16 mouse cellular contexts compared by ENCODE assay signal in the genomic region with DNA sequence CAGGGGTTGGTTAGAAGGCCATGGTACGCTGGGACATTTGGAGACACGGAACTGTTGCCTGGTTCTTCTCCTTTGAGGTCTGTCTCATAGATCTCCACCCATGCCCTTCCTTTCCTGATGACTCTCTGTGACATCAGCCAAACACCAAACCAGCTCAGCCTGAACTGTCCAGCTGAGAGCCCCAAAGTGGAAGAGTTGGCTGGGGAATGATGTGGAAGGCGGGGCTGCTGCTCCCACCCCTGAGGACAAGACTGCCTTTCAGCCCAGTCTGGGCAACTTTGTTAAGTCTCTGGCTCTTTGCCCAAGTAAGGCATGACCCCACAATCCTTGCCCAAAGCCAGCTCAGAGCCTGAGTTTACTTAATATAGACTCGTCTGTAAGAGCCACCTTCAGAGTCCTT. TPM values are rescaled to one million over a fixed set of nuclear protein-coding genes. Genes with fewer than 3 reads are reported as not detected.
A peak's percentile ranks its signal among the peaks of the same experiment; 100 is the strongest.
DNase-seq lines count a peak whose midpoint lies in the region; ATAC-seq and TF ChIP-seq lines count a peak whose summit lies in the region.
"Had no signal": no experiment of that assay in that cellular context is flagged by ENCODE, and none has a peak within 500 bp of the region (broad histone marks: within the 10 kb centered on the region; RNA-seq: fewer than 3 reads in every experiment).

No protein-coding gene starts in this region.

- no peak for TF ChIP-seq EP300 in liver, postnatal 0 days (IDR thresholded peaks at IDR 0.05; ENCODE audit: low read depth)

- 0 out of 2 replicates have a peak, but pooled peaks have one; percentile 31 for ATAC-seq in lung, embryonic 14.5 days (ENCODE audit: insufficient read depth)
- peak; percentile 24 for ATAC-seq in embryonic facial prominence, embryonic 15.5 days (ENCODE audit: insufficient number of reproducible peaks, low FRiP score, low TSS enrichment, low read depth)
- no peak for ATAC-seq in CD4-positive, CD25-positive, alpha-beta regulatory T cell, adult 4 months
- ATAC-seq in liver, postnatal 0 days: no peak

- H3K4me2 ChIP-seq in lung, embryonic 14.5 days: no peak overlapping the region
- H3K4me2 ChIP-seq in embryonic facial prominence, embryonic 15.5 days (replicated peaks): no peak overlapping the region
- no peak overlapping the region for H3K4me2 ChIP-seq in liver, postnatal 0 days (ENCODE audit: low read depth, low read length)
- H3K4me2 ChIP-seq: limb, embryonic 12.5 days; neural tube, embryonic 12.5 days had no signal

- peak; percentile 22 for DNase-seq in cerebellum, adult 11-12 months
- DNase-seq in cerebellum, postnatal 14 days: no peak
- DNase-seq in lung, embryonic 14.5 days: peak; percentile 33
- no peak for DNase-seq in lung, postnatal 25 days (ENCODE audit: low spot score)
- DNase-seq in left cerebral cortex, postnatal 4 days: peak; percentile 28
- no peak for DNase-seq in liver, postnatal 0 days
- DNase-seq: adrenal gland, postnatal 10 days; cerebellum, adult 9-10 months; gastrocnemius, postnatal 14 days; heart, postnatal 10 days; kidney, adult 18-20 months had no signal

- no peak overlapping the region for H3K4me3 ChIP-seq in lung, embryonic 14.5 days (ENCODE audit: low read depth, low read length)
- H3K4me3 ChIP-seq in embryonic facial prominence, embryonic 15.5 days (replicated peaks): no peak overlapping the region
- H3K4me3 ChIP-seq in liver, postnatal 0 days (ENCODE audit: low read depth, low read length): no peak overlapping the region
- H3K4me3 ChIP-seq: limb, embryonic 12.5 days; megakaryocyte, embryonic 14.5 days; neural tube, embryonic 12.5 days had no signal

- H3K27me3 ChIP-seq in lung, embryonic 14.5 days (ENCODE audit: insufficient read depth, low read length): no peaks in the 10 kb centered on the region
- H3K27me3 ChIP-seq in embryonic facial prominence, embryonic 15.5 days: no peaks in the 10 kb centered on the region
- no peaks in the 10 kb centered on the region for H3K27me3 ChIP-seq in liver, postnatal 0 days (ENCODE audit: insufficient read depth, low read length)
- H3K27me3 ChIP-seq: neural tube, embryonic 12.5 days had no signal

- H3K27ac ChIP-seq in lung, embryonic 14.5 days (ENCODE audit: low read depth): no peak overlapping the region
- H3K27ac ChIP-seq in embryonic facial prominence, embryonic 15.5 days (replicated peaks): peak overlapping the region; percentile 63
- no peak overlapping the region for H3K27ac ChIP-seq in liver, postnatal 0 days (ENCODE audit: low read depth)
- H3K27ac ChIP-seq: limb, embryonic 12.5 days; neural tube, embryonic 12.5 days had no signal

- H3K36me3 ChIP-seq in lung, embryonic 14.5 days (ENCODE audit: insufficient read depth): no peaks in the 10 kb centered on the region
- no peaks in the 10 kb centered on the region for H3K36me3 ChIP-seq in embryonic facial prominence, embryonic 15.5 days
- H3K36me3 ChIP-seq in liver, postnatal 0 days (replicated peaks; ENCODE audit: insufficient read depth, low read length): no peaks in the 10 kb centered on the region
- H3K36me3 ChIP-seq: limb, embryonic 12.5 days; neural tube, embryonic 12.5 days had no signal

- H3K9ac ChIP-seq in lung, embryonic 14.5 days: no peak overlapping the region
- no peak overlapping the region for H3K9ac ChIP-seq in embryonic facial prominence, embryonic 15.5 days
- H3K9ac ChIP-seq in liver, postnatal 0 days (replicated peaks): no peak overlapping the region
- H3K9ac ChIP-seq: limb, embryonic 12.5 days; neural tube, embryonic 12.5 days had no signal

- H3K4me1 ChIP-seq in lung, embryonic 14.5 days (ENCODE audit: insufficient read depth): no peaks in the 10 kb centered on the region
- H3K4me1 ChIP-seq in embryonic facial prominence, embryonic 15.5 days: no peaks in the 10 kb centered on the region
- H3K4me1 ChIP-seq in liver, postnatal 0 days (ENCODE audit: insufficient read depth): no peaks in the 10 kb centered on the region
- H3K4me1 ChIP-seq: limb, embryonic 12.5 days; neural tube, embryonic 12.5 days had no signal

- H3K9me3 ChIP-seq in lung, embryonic 14.5 days (ENCODE audit: low read depth, low read length): no peaks in the 10 kb centered on the region
- no peaks in the 10 kb centered on the region for H3K9me3 ChIP-seq in embryonic facial prominence, embryonic 15.5 days (replicated peaks)
- H3K9me3 ChIP-seq in liver, postnatal 0 days (ENCODE audit: low read length): no peaks in the 10 kb centered on the region
- H3K9me3 ChIP-seq: neural tube, embryonic 12.5 days had no signal

- TF ChIP-seq CTCF in lung, embryonic 14.5 days (IDR thresholded peaks at IDR 0.05; ENCODE audit: low read depth): no peak
- no peak for TF ChIP-seq CTCF in liver, postnatal 0 days (IDR thresholded peaks at IDR 0.05; ENCODE audit: low read depth)

- 64% methylated on average over 4 of the region's 4 CpGs for WGBS in lung, embryonic 14.5 days
- WGBS in embryonic facial prominence, embryonic 15.5 days: 66% methylated on average over 4 of the region's 4 CpGs
- 65% methylated on average over 4 of the region's 4 CpGs for WGBS in liver, postnatal 0 days (ENCODE audit: insufficient replicate concordance)

- intact Hi-C loops in left cerebral cortex, postnatal 4 days (cut with DNase I): no loop called here

RNA-seq across cellular contexts. Expression of gene Rtcb, which starts 15.3 kb away (rescaled TPM):
- polyA plus RNA-seq in lung, embryonic 14.5 days (2014; fragmentation: Nextera tagmentation; extraction: Ambion mirVana): 178 and 186 TPM in 2 replicates
- 170 TPM in 2 replicates for polyA plus RNA-seq in embryonic facial prominence, embryonic 15.5 days (2015; fragmentation: Nextera tagmentation; extraction: Ambion mirVana)
- 100 to 1,000 TPM; 119 to 122 TPM for total RNA-seq in left cerebral cortex, postnatal 4 days (2021)
- polyA plus RNA-seq in CD4-positive, CD25-positive, alpha-beta regulatory T cell, adult 4 months (2017; shearing (Covaris generic)): 100 to 1,000 TPM; 169 to 193 TPM
- polyA plus RNA-seq in liver, postnatal 0 days (2015; fragmentation: Nextera tagmentation; extraction: Ambion mirVana): 50.0 and 51.9 TPM in 2 replicates

RNA-seq across cellular contexts. Expression of gene Bpifc, which starts 38.8 kb away (rescaled TPM):
- polyA plus RNA-seq in lung, embryonic 14.5 days (2014; fragmentation: Nextera tagmentation; extraction: Ambion mirVana): 0.07 and 0.08 TPM in 2 replicates
- polyA plus RNA-seq in embryonic facial prominence, embryonic 15.5 days (2015; fragmentation: Nextera tagmentation; extraction: Ambion mirVana): 8.3 and 9.8 TPM in 2 replicates
- total RNA-seq in left cerebral cortex, postnatal 4 days (2021): not detected
- not detected for polyA plus RNA-seq in CD4-positive, CD25-positive, alpha-beta regulatory T cell, adult 4 months (2017; shearing (Covaris generic))
- not detected in 2 replicates for polyA plus RNA-seq in liver, postnatal 0 days (2015; fragmentation: Nextera tagmentation; extraction: Ambion mirVana)
- total RNA-seq: gastrocnemius, postnatal 14 days; heart, postnatal 10 days had no signal
- polyA plus RNA-seq: neural tube, embryonic 12.5 days had no signal

RNA-seq across cellular contexts. Expression of gene Ascl4, which starts 45.4 kb away (rescaled TPM):
- polyA plus RNA-seq in lung, embryonic 14.5 days (2014; fragmentation: Nextera tagmentation; extraction: Ambion mirVana): 0.17 and 0.88 TPM in 2 replicates
- 1.5 and 1.7 TPM in 2 replicates for polyA plus RNA-seq in embryonic facial prominence, embryonic 15.5 days (2015; fragmentation: Nextera tagmentation; extraction: Ambion mirVana)
- total RNA-seq in left cerebral cortex, postnatal 4 days (2021): not detected
- under 1 TPM in 1 of 2 experiments, not detected in 1; 0.50 TPM for polyA plus RNA-seq in CD4-positive, CD25-positive, alpha-beta regulatory T cell, adult 4 months (2017; shearing (Covaris generic))
- not detected in 2 replicates for polyA plus RNA-seq in liver, postnatal 0 days (2015; fragmentation: Nextera tagmentation; extraction: Ambion mirVana)
- total RNA-seq: gastrocnemius, postnatal 14 days; heart, postnatal 10 days had no signal

RNA-seq across cellular contexts. Expression of gene Fbxo7, which starts 48.9 kb away (rescaled TPM):
- polyA plus RNA-seq in lung, embryonic 14.5 days (2014; fragmentation: Nextera tagmentation; extraction: Ambion mirVana): 21.3 and 22.1 TPM in 2 replicates
- polyA plus RNA-seq in embryonic facial prominence, embryonic 15.5 days (2015; fragmentation: Nextera tagmentation; extraction: Ambion mirVana): 26.3 and 29.9 TPM in 2 replicates
- total RNA-seq in left cerebral cortex, postnatal 4 days (2021): 10 to 100 TPM; 16.2 to 16.6 TPM
- 10 to 100 TPM; 44.9 to 46.2 TPM for polyA plus RNA-seq in CD4-positive, CD25-positive, alpha-beta regulatory T cell, adult 4 months (2017; shearing (Covaris generic))
- 28.7 and 28.9 TPM in 2 replicates for polyA plus RNA-seq in liver, postnatal 0 days (2015; fragmentation: Nextera tagmentation; extraction: Ambion mirVana)

RNA-seq across cellular contexts. Expression of gene Prdm4, which starts 56.0 kb away (rescaled TPM):
- polyA plus RNA-seq in lung, embryonic 14.5 days (2014; fragmentation: Nextera tagmentation; extraction: Ambion mirVana): 25.0 and 25.6 TPM in 2 replicates
- polyA plus RNA-seq in embryonic facial prominence, embryonic 15.5 days (2015; fragmentation: Nextera tagmentation; extraction: Ambion mirVana): 16.5 and 18.4 TPM in 2 replicates
- total RNA-seq in left cerebral cortex, postnatal 4 days (2021): 10 to 100 TPM; 44.0 to 50.1 TPM
- polyA plus RNA-seq in CD4-positive, CD25-positive, alpha-beta regulatory T cell, adult 4 months (2017; shearing (Covaris generic)): 1 to 10 TPM; 4.4 to 7.7 TPM
- 2.8 and 2.9 TPM in 2 replicates for polyA plus RNA-seq in liver, postnatal 0 days (2015; fragmentation: Nextera tagmentation; extraction: Ambion mirVana)

Comparison
In these comparisons a context has a peak if more than half of its experiments do, and no peak if none do; other contexts are left out.
1. DNase-seq: peak in cerebellum, adult 11-12 months (single experiment), lung, embryonic 14.5 days (single experiment) and left cerebral cortex, postnatal 4 days (single experiment); none in cerebellum, postnatal 14 days (0 of 2), lung, postnatal 25 days (single experiment) and liver, postnatal 0 days (single experiment).
2. ATAC-seq: peak in lung, embryonic 14.5 days (single experiment) and embryonic facial prominence, embryonic 15.5 days (single experiment); none in CD4-positive, CD25-positive, alpha-beta regulatory T cell, adult 4 months (single experiment) and liver, postnatal 0 days (single experiment).